9 mouse cellular contexts compared by ENCODE assay signal in the genomic region with DNA sequence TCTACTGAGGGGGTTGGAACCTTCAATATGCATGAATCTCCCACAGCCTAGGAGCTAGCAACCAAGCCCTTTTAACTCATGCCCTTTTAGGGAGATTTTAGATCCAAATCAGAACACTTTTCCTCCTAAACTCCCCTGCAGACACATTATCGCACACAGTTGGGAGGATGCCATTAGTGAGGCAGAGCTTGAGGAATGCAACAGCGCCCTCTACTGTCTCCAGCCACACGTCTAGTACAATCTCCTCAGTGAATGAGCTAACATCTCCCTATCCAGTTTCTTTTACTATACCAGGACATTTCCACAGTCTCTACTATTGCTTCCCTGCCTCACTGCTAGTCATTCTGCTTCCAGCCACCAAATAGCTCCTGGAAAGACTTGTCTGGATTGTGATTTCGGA. TPM values are rescaled to one million over a fixed set of nuclear protein-coding genes. Genes with fewer than 3 reads are reported as not detected.
DNase-seq lines count a peak whose midpoint lies in the region; ATAC-seq and TF ChIP-seq lines count a peak whose summit lies in the region.
"Had no signal": no experiment of that assay in that cellular context is flagged by ENCODE, and none has a peak within 500 bp of the region (broad histone marks: within the 10 kb centered on the region; RNA-seq: fewer than 3 reads in every experiment).

No protein-coding gene starts in this region.

- H3K9ac ChIP-seq in heart, adult 2 months (ENCODE audit: low read depth, low read length), result no peak overlapping the region
- no peak overlapping the region for H3K9ac ChIP-seq in heart, embryonic 11.5 days (ENCODE audit: low read depth, low read length)
- H3K9ac ChIP-seq in midbrain, postnatal 0 days (replicated peaks; ENCODE audit: low read length, poor library complexity, severe bottlenecking), result no peak overlapping the region
- H3K9ac ChIP-seq: limb, embryonic 15.5 days had no signal

- no peaks in the 10 kb centered on the region for H3K36me3 ChIP-seq in heart, adult 2 months (ENCODE audit: control insufficient read depth, insufficient read depth, low read length)
- H3K36me3 ChIP-seq in heart, embryonic 11.5 days (ENCODE audit: control insufficient read depth, insufficient read depth, low read length), result no peaks in the 10 kb centered on the region
- no peaks in the 10 kb centered on the region for H3K36me3 ChIP-seq in midbrain, postnatal 0 days (ENCODE audit: insufficient read depth, low read length)
- H3K36me3 ChIP-seq: limb, embryonic 15.5 days had no signal

- no peaks in the 10 kb centered on the region for H3K4me1 ChIP-seq in heart, adult 2 months (ENCODE audit: control insufficient read depth, insufficient read depth, low read length)
- no peaks in the 10 kb centered on the region for H3K4me1 ChIP-seq in heart, embryonic 11.5 days (ENCODE audit: control insufficient read depth, insufficient read depth, low read length)
- H3K4me1 ChIP-seq in midbrain, postnatal 0 days (ENCODE audit: insufficient read depth, low read length), result no peaks in the 10 kb centered on the region

- no peaks in the 10 kb centered on the region for H3K79me2 ChIP-seq in heart, adult 2 months (replicated peaks; ENCODE audit: control insufficient read depth, insufficient read depth, low read length)

- TF ChIP-seq POLR2A in heart, adult 2 months (IDR thresholded peaks at IDR 0.05; ENCODE audit: insufficient read depth, low read depth, low read length), result no peak

- 14% methylated on average over 4 of the region's 4 CpGs for WGBS in heart, adult 2 months
- WGBS in heart, embryonic 11.5 days (ENCODE audit: insufficient replicate concordance), result 10% methylated on average over 4 of the region's 4 CpGs
- WGBS in midbrain, postnatal 0 days, result 26% methylated on average over 4 of the region's 4 CpGs

- H3K9me3 ChIP-seq in heart, embryonic 11.5 days (replicated peaks; ENCODE audit: control insufficient read depth, low read length), result no peaks in the 10 kb centered on the region
- no peaks in the 10 kb centered on the region for H3K9me3 ChIP-seq in midbrain, postnatal 0 days (ENCODE audit: low read length)
- H3K9me3 ChIP-seq: limb, embryonic 15.5 days had no signal

- TF ChIP-seq CTCF in heart, adult 2 months (IDR thresholded peaks at IDR 0.05), result peak; percentile 82
- peak; percentile 82 for TF ChIP-seq CTCF in midbrain, postnatal 0 days (IDR thresholded peaks at IDR 0.05)

- H3K4me2 ChIP-seq in heart, embryonic 11.5 days, result no peak overlapping the region
- no peak overlapping the region for H3K4me2 ChIP-seq in midbrain, postnatal 0 days (ENCODE audit: low read depth, low read length, poor library complexity, severe bottlenecking)
- H3K4me2 ChIP-seq: limb, embryonic 15.5 days had no signal

- no peak overlapping the region for H3K27ac ChIP-seq in heart, adult 2 months
- H3K27ac ChIP-seq in heart, embryonic 11.5 days (ENCODE audit: low read depth, low read length), result no peak overlapping the region
- H3K27ac ChIP-seq in midbrain, postnatal 0 days (ENCODE audit: low read depth, low read length), result no peak overlapping the region
- H3K27ac ChIP-seq: limb, embryonic 15.5 days had no signal

- no peak for ATAC-seq in heart, embryonic 11.5 days (replicated peaks; ENCODE audit: insufficient number of reproducible peaks, low FRiP score, low TSS enrichment)
- peak; percentile 72; the same call in 1 of the 2 replicates for ATAC-seq in midbrain, postnatal 0 days (ENCODE audit: low FRiP score)

- H3K4me3 ChIP-seq in heart, adult 2 months, result no peak overlapping the region
- no peak overlapping the region for H3K4me3 ChIP-seq in heart, embryonic 11.5 days (ENCODE audit: low read depth, low read length)
- H3K4me3 ChIP-seq in midbrain, postnatal 0 days (ENCODE audit: low read depth, low read length), result no peak overlapping the region
- H3K4me3 ChIP-seq: limb, embryonic 15.5 days had no signal

- intact Hi-C loops in heart, adult 2 months (cut with DNase I), result loop anchor here (2.0 to 5.0 kb wide), 4 partner anchors 146 to 516 kb away; no protein-coding TSS in a partner anchor
- intact Hi-C loops in left cerebral cortex, postnatal 10 days (cut with DNase I), result loop anchor here (5.0 to 10.0 kb wide), 2 partner anchors 418 to 516 kb away; no protein-coding TSS in a partner anchor

- no peak for TF ChIP-seq EP300 in heart, adult 2 months (IDR thresholded peaks at IDR 0.05; ENCODE audit: insufficient read depth, low read depth, low read length)

- no peaks in the 10 kb centered on the region for H3K27me3 ChIP-seq in heart, adult 2 months (ENCODE audit: control insufficient read depth, insufficient read depth, low read length)
- no peaks in the 10 kb centered on the region for H3K27me3 ChIP-seq in heart, embryonic 11.5 days (ENCODE audit: control insufficient read depth, insufficient read depth, low read length)
- no peaks in the 10 kb centered on the region for H3K27me3 ChIP-seq in midbrain, postnatal 0 days (ENCODE audit: insufficient read depth, low read length)
- H3K27me3 ChIP-seq: limb, embryonic 15.5 days had no signal

- peak; percentile 28 to 51 for DNase-seq in heart, adult 2 months
- DNase-seq in cerebellum, adult 18-20 months, result peak; percentile 46 to 68
- DNase-seq in forelimb bud, embryonic 11.5 days (ENCODE audit: low read depth, low spot score), result peak; percentile 60
- peak; percentile 47 for DNase-seq in kidney, adult 18-20 months
- peak; percentile 53 to 67 for DNase-seq in left cerebral cortex, postnatal 10 days (ENCODE audit: extremely low spot score in 1 of 2, low spot score in 2 of 2)
- peak; percentile 89 for DNase-seq in midbrain, postnatal 0 days (ENCODE audit: low spot score)
- peak; percentile 57 for DNase-seq in urinary bladder, postnatal 25 days (ENCODE audit: low spot score)

RNA-seq across cellular contexts. Expression of gene 1700080O16Rik, which starts 59.3 kb away (rescaled TPM):
- total RNA-seq in heart, adult 2 months (2021), result not detected
- polyA plus RNA-seq in heart, adult 2 months (2012; rRNA removed), result not detected in 2 replicates
- not detected in 2 replicates for polyA plus RNA-seq in heart, embryonic 11.5 days (2014; fragmentation: Nextera tagmentation; extraction: Ambion mirVana)
- total RNA-seq in left cerebral cortex, postnatal 10 days (2021), result not detected
- not detected in 2 replicates for total RNA-seq in midbrain, postnatal 0 days (2014; rRNA removed)
- not detected in 2 replicates for polyA plus RNA-seq in midbrain, postnatal 0 days (2015; fragmentation: Nextera tagmentation; extraction: Ambion mirVana)
- polyA plus RNA-seq: limb, embryonic 15.5 days had no signal
